Mouse (Mus musculus) left cerebral cortex, postnatal 10 days (tissue): ENCODE data around the gene Med27. TPM values are rescaled to one million over a fixed set of nuclear protein-coding genes. Genes with fewer than 3 reads are reported as not detected.

Source experiments
- DNase-seq, 2 experiments: peaks; one replicate each; pipeline ENCODE4 v3.0.0; 2021 to 2022; ENCODE audit warnings: low spot score in 2 of 2, mixed read lengths in 1 of 2; ENCODE audit errors: extremely low spot score in 1 of 2
- intact Hi-C: fragments of 180-260 bp; cut with DNase I; formaldehyde crosslinking; loops from one replicate; pipeline ENCODE4 v1.15.1; 2025
- microRNA-seq: library from miRNA; unstranded; fragments of <30 nt; microRNA quantifications from one replicate; pipeline ENCODE4 v1.2.0, GENCODE M21; 2022
- total RNA-seq, 2 experiments: library from RNA; stranded (reverse); gene quantifications; 2 replicates each; pipeline ENCODE4 v1.2.3; 2021

The Med27 gene
- total RNA-seq, 2 experiments from 2014 or later, result 33.5 to 37.9 TPM

DNA sequence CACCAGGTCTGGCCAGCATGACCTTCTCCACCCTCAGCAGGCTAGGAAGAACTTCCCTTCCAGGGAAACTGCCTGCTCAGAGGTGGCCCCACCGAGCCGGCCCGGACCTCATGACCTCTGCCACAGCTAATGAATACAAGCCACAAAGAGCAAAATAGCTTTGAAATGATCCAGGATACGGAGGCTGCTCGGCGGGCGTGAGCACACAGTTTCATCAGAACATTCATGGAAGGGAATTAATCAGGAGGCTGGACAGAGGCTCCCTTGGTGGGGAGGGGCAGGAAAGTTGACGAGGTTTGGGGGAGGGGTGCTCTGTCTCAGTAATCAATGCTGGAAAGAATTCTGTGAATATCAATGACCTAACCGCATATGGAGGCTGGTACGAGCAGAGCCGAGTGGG, 227.6 kb downstream of the Med27 start:
- no peak for DNase-seq
- intact Hi-C loops, result no loop called here

Small RNA genes within 50 kb of the gene (microRNA-seq; reads per million reads assigned to microRNA genes)
- gene Mir133c, result not detected

Other genes with a start within 250 kb of the Med27 start
- 10 to 100 TPM; 49.9 to 60.9 TPM for gene Setx, start 222.6 kb upstream of the Med27 start, total RNA-seq
- gene Ntng2, start 93.8 kb upstream of the Med27 start, total RNA-seq, result 100 to 1,000 TPM; 117 to 119 TPM